Mouse (Mus musculus) brain, embryonic 14.5 days (tissue): Measurements from ENCODE around the gene Mrap2.

Experiments used
- CTCF ChIP-seq: fragments of 200-500 bp; IDR thresholded peaks from 2 replicates; pipeline ENCODE4 v1.5.1; 2012; ENCODE audit warnings: inconsistent platforms, mild to moderate bottlenecking, moderate library complexity, borderline replicate concordance; ENCODE audit not compliant: insufficient read depth, insufficient read length; ENCODE audit errors: extremely low read depth
- POLR2A ChIP-seq: fragments of 200-500 bp; IDR thresholded peaks from 2 replicates; pipeline ENCODE4 v1.6.1; 2012; ENCODE audit warnings: mild to moderate bottlenecking, inconsistent platforms, borderline replicate concordance; ENCODE audit not compliant: poor library complexity, insufficient read depth, insufficient read length, severe bottlenecking; ENCODE audit errors: extremely low read depth

DNA sequence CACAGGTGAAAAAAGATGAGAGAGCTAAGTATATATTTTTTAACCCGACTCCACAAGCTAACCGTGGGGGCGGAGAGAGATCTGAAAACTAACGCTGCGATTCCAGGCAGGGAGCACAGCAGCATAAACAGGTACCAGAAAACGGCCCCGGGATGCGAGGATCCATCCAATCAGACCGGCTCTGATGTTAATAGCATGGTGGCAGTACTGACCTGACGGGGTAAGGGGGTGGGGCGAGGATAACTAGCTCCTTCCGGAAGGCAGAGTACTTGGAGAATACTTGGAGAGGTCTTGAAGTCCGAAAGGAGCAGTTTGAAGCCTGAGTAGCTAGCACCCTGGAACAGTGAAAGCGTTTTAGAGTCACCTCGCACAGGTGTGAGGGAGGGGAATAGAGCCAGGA, 1.1 kb downstream of the Mrap2 start:
- no peak for TF ChIP-seq CTCF
- TF ChIP-seq POLR2A: no peak
